In the genomic region with DNA sequence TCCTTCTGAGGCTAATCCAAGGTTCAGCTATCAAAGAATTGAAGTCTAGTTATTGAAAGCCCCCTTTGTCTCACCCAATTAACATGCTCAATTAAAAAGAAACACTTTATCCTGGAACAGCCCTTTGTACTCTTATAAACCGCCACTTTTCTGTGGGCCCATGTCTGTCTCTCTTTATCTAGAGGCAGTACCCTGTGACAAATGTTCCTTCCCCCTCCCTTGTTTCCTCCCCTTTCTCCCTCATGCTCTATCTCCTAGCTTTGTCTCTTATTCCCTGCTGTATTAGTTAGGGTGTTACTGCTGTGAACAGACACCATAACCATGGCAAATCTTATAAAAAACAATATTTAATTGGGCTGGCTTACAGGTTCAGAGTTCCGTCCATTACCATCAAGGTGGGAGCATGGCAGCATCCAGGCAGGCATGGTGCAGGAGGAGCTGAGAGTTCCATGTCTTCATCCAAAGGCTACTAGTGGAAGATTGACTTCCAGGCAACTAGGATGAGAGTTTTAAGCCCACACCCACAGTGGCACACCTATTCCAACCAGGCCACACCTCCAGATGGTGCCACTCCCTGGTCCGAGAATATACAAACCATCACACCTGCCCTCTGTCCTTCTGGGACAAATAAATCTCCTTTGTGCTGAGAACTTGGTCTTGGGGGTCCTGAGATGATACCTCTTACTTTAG, we compare ENCODE assay signal across 24 mouse cellular contexts. TPM values are rescaled to one million over a fixed set of nuclear protein-coding genes. Genes with fewer than 3 reads are reported as not detected.
DNase-seq lines count a peak whose midpoint lies in the region; ATAC-seq and TF ChIP-seq lines count a peak whose summit lies in the region.
"Had no signal": no experiment of that assay in that cellular context is flagged by ENCODE, and none has a peak within 500 bp of the region (broad histone marks: within the 10 kb centered on the region; RNA-seq: fewer than 3 reads in every experiment).

No protein-coding gene starts in this region.

- no peak overlapping the region for H3K9ac ChIP-seq in forebrain, embryonic 14.5 days (ENCODE audit: low read length)
- no peak overlapping the region for H3K9ac ChIP-seq in forebrain, postnatal 0 days
- no peak overlapping the region for H3K9ac ChIP-seq in neural tube, embryonic 12.5 days
- H3K9ac ChIP-seq in neural tube, embryonic 15.5 days (replicated peaks), result no peak overlapping the region
- H3K9ac ChIP-seq: embryonic facial prominence, embryonic 12.5 days; embryonic facial prominence, embryonic 15.5 days; forebrain, embryonic 15.5 days; hindbrain, embryonic 12.5 days; hindbrain, embryonic 15.5 days had no signal

- peak; percentile 11 for DNase-seq in forebrain, embryonic 14.5 days (ENCODE audit: low spot score)
- DNase-seq in forebrain, postnatal 0 days, result no peak
- DNase-seq in brain, embryonic 14.5 days (ENCODE audit: low read depth), result peak; percentile 32
- DNase-seq in urinary bladder, postnatal 14 days (ENCODE audit: low spot score), result no peak
- DNase-seq: adrenal gland, adult 8-10 months; adrenal gland, postnatal 25 days; cerebellum, adult 18-20 months; cerebellum, adult 9-11 months; cerebellum, postnatal 25 days; gastrocnemius, adult 2 months; gastrocnemius, postnatal 14 days; heart, adult 11 months had no signal

- no peak overlapping the region for H3K4me3 ChIP-seq in forebrain, embryonic 14.5 days (ENCODE audit: low read depth, low read length)
- no peak overlapping the region for H3K4me3 ChIP-seq in forebrain, postnatal 0 days (ENCODE audit: low read depth, low read length)
- H3K4me3 ChIP-seq in neural tube, embryonic 12.5 days, result no peak overlapping the region
- no peak overlapping the region for H3K4me3 ChIP-seq in neural tube, embryonic 15.5 days (replicated peaks)
- H3K4me3 ChIP-seq: embryonic facial prominence, embryonic 12.5 days; embryonic facial prominence, embryonic 15.5 days; forebrain, embryonic 15.5 days; gastrocnemius, adult 2 months; hindbrain, embryonic 12.5 days; hindbrain, embryonic 15.5 days had no signal

- no peaks in the 10 kb centered on the region for H3K36me3 ChIP-seq in forebrain, embryonic 14.5 days (ENCODE audit: control insufficient read depth, insufficient read depth, low read length)
- no peaks in the 10 kb centered on the region for H3K36me3 ChIP-seq in forebrain, postnatal 0 days (ENCODE audit: insufficient read depth)
- no peaks in the 10 kb centered on the region for H3K36me3 ChIP-seq in neural tube, embryonic 12.5 days
- H3K36me3 ChIP-seq in neural tube, embryonic 15.5 days, result no peaks in the 10 kb centered on the region
- H3K36me3 ChIP-seq: embryonic facial prominence, embryonic 12.5 days; embryonic facial prominence, embryonic 15.5 days; forebrain, embryonic 15.5 days; hindbrain, embryonic 12.5 days; hindbrain, embryonic 15.5 days had no signal

- no peak for TF ChIP-seq CTCF in forebrain, postnatal 0 days (IDR thresholded peaks at IDR 0.05; ENCODE audit: low read depth)
- TF ChIP-seq CTCF in brain, embryonic 14.5 days (IDR thresholded peaks at IDR 0.05; ENCODE audit: borderline replicate concordance, extremely low read depth, insufficient read depth, insufficient read length), result no peak

- H3K4me1 ChIP-seq in forebrain, embryonic 14.5 days (ENCODE audit: control insufficient read depth, insufficient read depth, low read length), result no peaks in the 10 kb centered on the region
- no peaks in the 10 kb centered on the region for H3K4me1 ChIP-seq in forebrain, postnatal 0 days (ENCODE audit: insufficient read depth)
- no peaks in the 10 kb centered on the region; the same call in 1 of the 2 replicates for H3K4me1 ChIP-seq in neural tube, embryonic 12.5 days
- no peaks in the 10 kb centered on the region for H3K4me1 ChIP-seq in neural tube, embryonic 15.5 days
- H3K4me1 ChIP-seq: embryonic facial prominence, embryonic 12.5 days; embryonic facial prominence, embryonic 15.5 days; forebrain, embryonic 15.5 days; hindbrain, embryonic 12.5 days; hindbrain, embryonic 15.5 days had no signal

- no peaks in the 10 kb centered on the region for H3K9me3 ChIP-seq in forebrain, embryonic 14.5 days (replicated peaks; ENCODE audit: control insufficient read depth, low read length)
- H3K9me3 ChIP-seq in forebrain, postnatal 0 days (ENCODE audit: low read length), result no peaks in the 10 kb centered on the region
- no peaks in the 10 kb centered on the region for H3K9me3 ChIP-seq in neural tube, embryonic 12.5 days
- no peaks in the 10 kb centered on the region for H3K9me3 ChIP-seq in neural tube, embryonic 15.5 days (replicated peaks)
- H3K9me3 ChIP-seq: embryonic facial prominence, embryonic 12.5 days; embryonic facial prominence, embryonic 15.5 days; forebrain, embryonic 15.5 days; hindbrain, embryonic 12.5 days; hindbrain, embryonic 15.5 days had no signal

- H3K4me2 ChIP-seq in forebrain, embryonic 14.5 days (ENCODE audit: low read length), result no peak overlapping the region
- H3K4me2 ChIP-seq in forebrain, postnatal 0 days (ENCODE audit: low read depth), result no peak overlapping the region
- H3K4me2 ChIP-seq in neural tube, embryonic 12.5 days (replicated peaks), result no peak overlapping the region
- H3K4me2 ChIP-seq in neural tube, embryonic 15.5 days, result no peak overlapping the region
- H3K4me2 ChIP-seq: embryonic facial prominence, embryonic 12.5 days; embryonic facial prominence, embryonic 15.5 days; forebrain, embryonic 15.5 days; heart, embryonic 11.5 days; hindbrain, embryonic 12.5 days; hindbrain, embryonic 15.5 days had no signal

- no peaks in the 10 kb centered on the region for H3K27me3 ChIP-seq in forebrain, embryonic 14.5 days (replicated peaks; ENCODE audit: control insufficient read depth, insufficient read depth, low read length)
- H3K27me3 ChIP-seq in forebrain, postnatal 0 days (ENCODE audit: insufficient read depth, low read length), result no peaks in the 10 kb centered on the region
- no peaks in the 10 kb centered on the region for H3K27me3 ChIP-seq in neural tube, embryonic 12.5 days (replicated peaks)
- H3K27me3 ChIP-seq in neural tube, embryonic 15.5 days (replicated peaks), result no peaks in the 10 kb centered on the region
- H3K27me3 ChIP-seq: embryonic facial prominence, embryonic 12.5 days; embryonic facial prominence, embryonic 15.5 days; forebrain, embryonic 15.5 days; hindbrain, embryonic 12.5 days; hindbrain, embryonic 15.5 days had no signal

- no peak for TF ChIP-seq POLR2A in brain, embryonic 14.5 days (IDR thresholded peaks at IDR 0.05; ENCODE audit: borderline replicate concordance, extremely low read depth, insufficient read depth, insufficient read length, poor library complexity, severe bottlenecking)

- no peak for ATAC-seq in forebrain, embryonic 14.5 days
- ATAC-seq in forebrain, postnatal 0 days, result no peak
- peak; percentile 66 for ATAC-seq in neural tube, embryonic 12.5 days (ENCODE audit: low FRiP score, low read depth)
- ATAC-seq in neural tube, embryonic 15.5 days (ENCODE audit: low FRiP score), result no peak
- ATAC-seq: activated CD4-positive, CD25-positive, alpha-beta regulatory T cell, adult 4 months; CD4-positive, CD25-positive, alpha-beta regulatory T cell, adult 4 months; forebrain, embryonic 15.5 days had no signal

- 42% methylated on average over 3 of the region's 3 CpGs for WGBS in forebrain, embryonic 14.5 days
- WGBS in forebrain, postnatal 0 days, result 55% methylated on average over 3 of the region's 3 CpGs
- 52% methylated on average over 3 of the region's 3 CpGs for WGBS in neural tube, embryonic 12.5 days
- 62% methylated on average over 3 of the region's 3 CpGs for WGBS in neural tube, embryonic 15.5 days

- H3K27ac ChIP-seq in forebrain, embryonic 14.5 days (ENCODE audit: low read depth, low read length), result no peak overlapping the region
- no peak overlapping the region for H3K27ac ChIP-seq in forebrain, postnatal 0 days (ENCODE audit: low read depth, low read length)
- no peak overlapping the region for H3K27ac ChIP-seq in neural tube, embryonic 12.5 days
- no peak overlapping the region for H3K27ac ChIP-seq in neural tube, embryonic 15.5 days (replicated peaks)
- H3K27ac ChIP-seq: embryonic facial prominence, embryonic 12.5 days; embryonic facial prominence, embryonic 15.5 days; forebrain, embryonic 15.5 days; gastrocnemius, adult 2 months; hindbrain, embryonic 12.5 days; hindbrain, embryonic 15.5 days had no signal

RNA-seq across cellular contexts. Expression of gene Ugt8a, which starts 17.9 kb away (rescaled TPM):
- 3.3 and 3.5 TPM in 2 replicates for polyA plus RNA-seq in forebrain, embryonic 14.5 days (2014; fragmentation: Nextera tagmentation; extraction: Ambion mirVana)
- total RNA-seq in forebrain, postnatal 0 days (2014; rRNA removed), result 4.8 and 5.4 TPM in 2 replicates
- polyA plus RNA-seq in forebrain, postnatal 0 days (2015; fragmentation: Nextera tagmentation; extraction: Ambion mirVana), result 1.8 and 2.2 TPM in 2 replicates
- polyA plus RNA-seq in neural tube, embryonic 12.5 days (2016; fragmentation: Nextera tagmentation; extraction: Ambion mirVana), result 3.7 and 4.1 TPM in 2 replicates
- polyA plus RNA-seq in neural tube, embryonic 15.5 days (2015; fragmentation: Nextera tagmentation; extraction: Ambion mirVana), result 4.9 and 5.0 TPM in 2 replicates
- 2.9 and 3.5 TPM in 2 replicates for polyA plus RNA-seq in brain, embryonic 14.5 days (2012; rRNA removed)
- total RNA-seq: adrenal gland, postnatal 25 days; MEL had no signal
- polyA plus RNA-seq: activated CD4-positive, CD25-positive, alpha-beta regulatory T cell, adult 4 months; CD4-positive, CD25-positive, alpha-beta regulatory T cell, adult 4 months; heart, postnatal 0 days had no signal

Comparison
In these comparisons a context has a peak if more than half of its experiments do, and no peak if none do; other contexts are left out.
1. DNase-seq: peak in forebrain, embryonic 14.5 days (single experiment) and brain, embryonic 14.5 days (single experiment); none in forebrain, postnatal 0 days (single experiment) and urinary bladder, postnatal 14 days (single experiment).